Mouse (Mus musculus) spleen, adult 18-20 months (tissue): ENCODE results near the gene Nes.

Experiments used
- DNase-seq, 2 experiments: peaks; one replicate each; pipeline ENCODE4 v3.0.0; 2022; ENCODE audit warnings: mixed read lengths in 2 of 2

The Nes gene

DNA sequence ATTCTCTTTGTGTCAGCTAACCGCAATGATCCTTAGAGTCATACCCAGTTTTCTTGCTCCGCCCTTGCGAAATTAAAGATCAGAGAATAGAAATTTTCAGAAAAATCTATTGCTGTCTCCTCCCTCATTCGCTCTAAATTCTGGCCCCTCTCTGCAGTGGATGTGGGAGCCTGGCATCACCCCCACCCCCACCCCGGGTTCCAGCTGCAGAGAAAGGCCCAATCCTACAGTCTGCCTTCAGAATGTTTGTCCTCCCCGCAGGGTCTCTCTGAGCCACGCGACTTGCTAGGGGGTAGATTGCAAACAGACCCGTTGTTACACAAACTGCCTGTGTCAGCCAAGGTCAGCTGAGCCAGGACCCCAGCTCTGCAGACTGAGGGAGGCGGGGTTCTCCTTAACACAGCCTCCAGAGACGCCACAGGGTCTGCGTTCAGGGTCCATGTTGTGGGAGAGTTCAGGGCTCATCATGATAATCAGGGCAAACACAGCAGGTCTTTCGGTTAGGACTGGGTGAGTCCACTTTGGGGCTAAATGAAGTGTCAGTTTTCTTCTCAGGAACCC lies 20.8 kb upstream of the Nes start:
- DNase-seq, result no peak

- DNase-seq, result no peak
Measured at GRCm38 (mm10) chr3:87951946-87952345, 18.9 kb upstream of the Nes start.

GRCm38 (mm10) chr3:87952440-87952839 lies 18.4 kb upstream of the Nes start:
- no peak for DNase-seq

GRCm38 (mm10) chr3:87958056-87958455 lies 12.8 kb upstream of the Nes start:
- DNase-seq, result no peak

- DNase-seq, result no peak
Measured at GRCm38 (mm10) chr3:87958476-87958875, 12.4 kb upstream of the Nes start.

GRCm38 (mm10) chr3:87958967-87959366 lies 11.9 kb upstream of the Nes start:
- no peak for DNase-seq

DNA sequence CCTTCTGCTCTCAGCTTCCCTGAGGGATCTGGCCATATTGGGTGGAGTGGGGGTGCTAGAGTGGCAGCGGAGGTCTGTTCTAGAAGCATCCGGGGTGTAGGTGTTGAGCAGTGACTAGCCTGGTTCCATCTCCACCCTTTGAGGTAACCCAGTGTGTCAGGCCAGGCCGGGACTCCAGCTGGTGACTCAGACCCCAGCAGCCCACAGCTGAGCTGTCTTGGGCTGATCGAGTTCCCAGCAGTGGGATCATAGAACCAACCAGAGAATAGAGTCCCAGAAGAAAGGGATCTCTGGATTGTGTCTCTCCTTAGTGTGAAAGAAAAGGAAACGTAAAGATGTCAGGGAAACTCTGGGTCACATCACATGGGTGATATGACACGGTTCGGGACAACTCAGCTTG lies 11.5 kb upstream of the Nes start:
- no peak for DNase-seq

DNA sequence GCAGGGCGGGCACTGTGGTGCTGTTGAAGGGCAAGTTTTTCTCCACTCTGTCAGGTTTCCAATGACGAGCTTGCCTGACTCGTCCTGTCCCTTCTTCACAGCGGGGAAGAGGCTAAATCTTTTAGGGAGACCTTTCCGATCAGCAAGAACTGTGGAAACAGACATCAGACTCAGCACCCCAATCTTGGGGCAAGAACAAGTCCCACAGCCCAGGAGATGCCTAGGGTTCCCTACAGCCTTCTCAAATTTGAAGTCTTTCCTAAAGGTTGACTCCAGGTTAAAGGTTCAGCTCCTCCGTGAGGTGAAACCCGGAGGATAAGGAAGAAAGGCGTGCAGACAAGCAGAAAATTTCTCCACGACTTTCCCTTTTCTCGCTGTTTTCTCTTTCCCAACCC lies 10.7 kb upstream of the Nes start:
- DNase-seq, result no peak

- DNase-seq, result peak; percentile 33 to 56
Measured at GRCm38 (mm10) chr3:87960586-87961191, 10.2 kb upstream of the Nes start.

DNA sequence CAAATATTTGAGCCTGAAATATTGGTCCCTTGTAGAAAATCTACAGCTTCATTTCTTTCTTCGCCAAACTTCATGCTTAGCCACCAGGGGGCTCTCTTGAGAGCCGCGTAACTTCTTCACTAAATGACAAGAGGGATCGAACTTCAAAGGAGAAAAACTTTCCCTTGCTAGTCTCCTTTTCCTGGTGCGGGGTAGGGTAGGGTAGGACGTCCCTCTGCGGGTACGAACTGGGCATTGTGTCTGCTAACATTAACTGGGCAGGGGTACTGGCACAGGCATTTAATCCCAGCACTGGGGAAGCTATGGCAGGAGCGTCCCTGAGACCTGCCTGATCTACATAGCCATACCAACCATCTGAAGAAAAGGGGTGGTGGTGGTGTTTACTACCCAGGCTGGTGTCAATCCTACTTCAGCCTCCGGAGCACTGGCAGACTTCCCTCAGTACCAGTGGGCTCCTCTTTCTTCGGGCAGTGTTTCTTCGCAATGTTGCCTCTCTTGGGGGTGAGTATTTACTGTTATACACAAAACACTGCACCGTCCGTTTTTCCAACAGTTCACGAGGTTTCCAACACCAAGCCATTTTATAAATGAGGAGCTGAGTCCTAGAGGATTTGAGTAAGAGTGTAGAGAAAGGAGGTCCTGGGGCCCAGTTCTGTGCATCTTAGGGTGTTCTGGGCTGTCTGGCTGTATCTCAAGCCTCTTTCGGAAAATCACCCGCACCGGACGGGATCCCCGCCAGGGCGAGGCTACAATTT lies 517 bp upstream of the Nes start:
- DNase-seq, result peak in 1 of 2 experiments; percentile 48

- no peak for DNase-seq
Measured at GRCm38 (mm10) chr3:87971489-87972202, 768 bp downstream of the Nes start.

DNA sequence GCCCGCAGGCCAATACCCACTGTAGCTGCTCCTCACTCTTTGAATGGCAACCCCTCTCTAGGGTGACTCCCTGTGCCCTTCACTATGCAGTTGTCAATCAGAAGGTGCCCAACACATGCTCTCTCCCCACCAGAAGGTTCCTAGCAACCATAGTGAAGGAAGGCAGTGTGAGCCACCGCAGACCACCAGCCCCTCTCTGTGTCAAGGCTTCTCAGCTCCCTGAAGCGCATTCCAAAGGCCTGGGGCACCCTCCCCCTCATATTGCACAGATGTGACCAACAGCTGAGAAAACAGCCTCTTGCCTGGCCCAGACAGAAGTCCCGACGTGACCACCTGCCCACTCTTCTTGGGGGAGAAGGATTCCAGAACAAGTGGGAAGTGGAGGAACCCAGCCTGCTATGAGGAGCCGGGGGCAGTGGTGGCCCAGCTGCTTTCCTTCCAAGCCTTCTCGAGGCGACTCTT lies 1.4 kb downstream of the Nes start:
- no peak for DNase-seq

- no peak for DNase-seq
Measured at GRCm38 (mm10) chr3:87972776-87973175, 1.9 kb downstream of the Nes start.

DNA sequence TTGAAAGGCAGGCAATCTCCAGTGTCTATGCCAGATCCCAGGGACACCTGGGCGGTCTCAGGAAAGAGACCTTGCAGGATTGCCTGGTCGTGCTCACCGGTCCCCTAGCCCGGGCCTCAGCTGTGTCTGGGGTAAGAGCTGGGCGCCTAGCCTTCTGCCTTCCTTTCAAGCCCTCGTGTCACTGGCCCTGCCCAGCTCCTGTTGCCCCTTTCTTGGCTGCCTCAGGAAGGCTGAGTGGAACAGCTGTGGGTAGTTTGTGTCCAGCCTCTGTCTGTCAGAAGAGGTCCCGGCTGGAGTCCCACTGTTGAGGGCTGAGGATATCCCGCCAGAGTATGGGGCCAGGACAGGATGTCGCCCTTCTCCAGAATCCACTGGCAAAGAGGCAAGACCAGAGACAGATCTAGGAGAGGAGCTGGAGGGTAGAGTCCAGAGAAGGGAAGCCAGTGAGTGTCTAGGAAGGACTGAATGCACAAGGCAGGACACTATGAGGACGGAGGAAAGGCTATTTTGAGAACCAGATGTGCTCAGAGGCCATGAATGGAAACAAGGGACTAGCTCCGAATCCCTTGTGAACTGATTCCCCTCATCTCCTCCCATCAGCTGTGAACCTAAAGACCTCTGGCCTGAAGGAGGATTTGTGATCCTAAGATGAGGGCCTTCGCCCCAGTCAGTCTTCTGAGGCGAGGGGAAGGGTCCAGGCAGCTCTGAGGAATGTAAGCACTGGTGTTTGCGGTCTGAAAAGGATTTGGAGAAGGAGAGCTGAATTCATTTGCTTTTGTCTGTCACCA lies 2.9 kb downstream of the Nes start:
- DNase-seq, result no peak

- no peak for DNase-seq
Measured at GRCm38 (mm10) chr3:87974381-87974987, 3.6 kb downstream of the Nes start.

GRCm38 (mm10) chr3:87979493-87979892 lies 8.6 kb downstream of the Nes start:
- DNase-seq, result no peak

DNA sequence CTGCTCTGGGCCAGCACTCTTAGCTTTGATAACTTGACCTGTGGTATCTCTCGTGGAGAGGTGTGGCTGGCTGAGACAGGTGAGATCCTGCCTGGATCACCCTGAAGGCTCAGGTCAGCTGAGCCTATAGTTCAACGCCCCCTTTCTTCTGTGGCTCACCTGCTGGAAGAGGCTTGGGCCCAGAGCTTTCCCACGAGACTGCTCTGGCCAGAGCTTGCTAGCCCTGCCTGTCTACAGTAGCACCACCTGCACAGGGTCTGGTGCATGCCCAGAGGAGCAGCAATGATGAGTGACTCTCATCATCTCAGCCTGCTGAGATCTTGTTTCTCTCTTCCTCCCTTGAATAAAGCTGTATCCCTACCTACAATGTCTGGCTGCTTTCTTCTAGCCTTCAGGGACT lies 9.2 kb downstream of the Nes start:
- no peak for DNase-seq

DNA sequence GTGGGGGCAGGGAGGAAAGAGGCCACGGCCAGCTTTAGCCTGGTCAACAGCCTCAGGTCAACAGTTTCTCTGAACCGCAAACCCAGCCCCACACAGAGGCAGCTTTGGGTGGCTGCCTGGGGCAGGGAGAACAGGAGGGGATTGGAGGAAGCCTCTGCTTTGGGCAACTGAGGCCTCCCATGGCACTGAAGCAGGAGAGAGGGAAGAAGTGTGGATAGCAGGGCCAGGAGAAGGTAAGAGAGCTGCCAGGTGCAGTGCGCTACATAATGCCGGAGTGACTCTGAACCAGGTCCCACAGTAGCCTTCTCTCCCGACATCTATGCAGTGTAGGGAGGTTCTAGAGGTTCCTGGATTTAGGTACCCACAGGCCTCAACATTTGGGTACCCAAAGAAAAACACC lies 9.8 kb downstream of the Nes start:
- no peak for DNase-seq

DNA sequence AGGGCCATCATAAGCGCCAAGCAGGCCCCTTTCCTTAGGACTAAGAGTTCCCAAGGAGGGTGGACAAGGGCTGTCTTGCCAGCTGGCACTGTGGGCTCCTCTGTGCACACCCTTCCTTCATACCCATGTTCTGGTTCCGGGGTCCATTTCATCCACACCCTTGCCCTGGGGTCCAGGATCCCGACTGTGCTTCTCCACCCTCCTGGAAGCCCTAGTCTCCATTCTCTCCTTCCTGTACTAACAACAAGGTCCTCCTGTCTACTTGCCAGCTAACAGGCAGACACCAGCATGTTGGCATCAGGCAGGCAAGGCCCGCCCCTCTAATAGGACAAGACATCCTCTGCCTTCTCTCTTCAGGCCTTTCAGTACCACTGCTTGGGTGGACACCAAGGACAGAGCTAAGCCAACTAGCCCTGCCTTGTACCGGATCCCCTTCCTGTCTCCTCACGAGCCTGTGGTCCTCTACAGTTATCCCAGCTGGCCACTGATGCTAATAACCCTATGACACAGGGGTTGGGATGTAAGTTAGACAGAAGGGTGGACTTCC lies 10.4 kb downstream of the Nes start:
- no peak for DNase-seq

GRCm38 (mm10) chr3:87981894-87982835 lies 11.3 kb downstream of the Nes start:
- no peak for DNase-seq
